Mouse (Mus musculus) embryonic facial prominence, embryonic 11.5 days (tissue): Measurements from ENCODE around the gene Kdm4b. TPM values are rescaled to one million over a fixed set of nuclear protein-coding genes. Genes with fewer than 3 reads are reported as not detected.

Source experiments
- ATAC-seq: fragments of 200-750 bp; cut with Nextera tagmentation; replicated peaks from 2 replicates; pipeline ENCODE4 v1.8.0; 2017; ENCODE audit warnings: low read depth; ENCODE audit not compliant: insufficient number of reproducible peaks, low FRiP score, low TSS enrichment
- DNase-seq: peaks from one replicate; pipeline ENCODE4 v3.0.0-alpha.2; 2015; ENCODE audit warnings: low spot score
- H3K27ac ChIP-seq: fragments of 300-500 bp; sonication (generic); replicated peaks from 2 replicates; pipeline ENCODE4 v1.5.1; 2014; ENCODE audit warnings: mild to moderate bottlenecking, low read depth, low read length, control low read depth
- H3K27me3 ChIP-seq: fragments of 300-500 bp; sonication (generic); 2 replicates; pipeline ENCODE4 v1.6.1; 2014; ENCODE audit warnings: mild to moderate bottlenecking, low read length, moderate library complexity, mixed read lengths; ENCODE audit not compliant: control insufficient read depth, insufficient read depth
- H3K36me3 ChIP-seq: fragments of 300-500 bp; sonication (generic); replicated peaks from 2 replicates; pipeline ENCODE4 v1.6.1; 2014; ENCODE audit warnings: low read depth, mild to moderate bottlenecking, low read length, moderate library complexity, mixed read lengths; ENCODE audit not compliant: control insufficient read depth, insufficient read depth
- H3K4me1 ChIP-seq: fragments of 300-500 bp; sonication (generic); 2 replicates; pipeline ENCODE4 v1.6.1; 2014; ENCODE audit warnings: low read length, mixed read lengths; ENCODE audit not compliant: control insufficient read depth, insufficient read depth
- H3K4me2 ChIP-seq: fragments of 300-500 bp; sonication (generic); 2 replicates; pipeline ENCODE4 v1.6.1; 2014; ENCODE audit warnings: low read depth, mild to moderate bottlenecking, control low read depth, low read length, moderate library complexity
- H3K4me3 ChIP-seq: fragments of 300-500 bp; sonication (generic); 2 replicates; pipeline ENCODE4 v1.5.1; 2014; ENCODE audit warnings: low read depth, low read length, control low read depth
- H3K9ac ChIP-seq: fragments of 300-500 bp; sonication (generic); replicated peaks from 2 replicates; pipeline ENCODE4 v1.6.1; 2014; ENCODE audit warnings: mild to moderate bottlenecking, control low read depth, low read length
- H3K9me3 ChIP-seq: fragments of 300-500 bp; sonication (generic); replicated peaks from 2 replicates; pipeline ENCODE4 v1.6.1; 2016; ENCODE audit warnings: mild to moderate bottlenecking, low read length, inconsistent platforms, mixed read lengths; ENCODE audit not compliant: control insufficient read depth
- WGBS: fragments of 180-500 bp; shearing (Covaris S2); extraction: QIAGEN DNeasy Blood & Tissue Kit; methylation state at CpG from one replicate; pipeline ENCODE4 v1.1.7; 2014; 5-methylcytosine and 5-hydroxymethylcytosine counted together
- polyA plus RNA-seq: library from polyadenylated mRNA; unstranded; fragments of >200 nt; fragmentation: Nextera tagmentation; extraction: Ambion mirVana; gene quantifications from 2 replicates; pipeline ENCODE4 v1.2.1, GENCODE M21; 2014

Gene Kdm4b
- polyA plus RNA-seq, 1 experiment from 2014 or later, result 28.2 TPM

GRCm38 (mm10) chr17:56337791-56338190, 11.9 kb downstream of the Kdm4b start:
- Histone ChIP-seq H3K9ac (no peak overlapping the region), H3K4me2 (no peak overlapping the region), H3K4me3 (no peak overlapping the region), H3K27ac (no peak overlapping the region), H3K4me1 (no peaks in the 10 kb centered on the region), H3K9me3 (no peaks in the 10 kb centered on the region), H3K36me3 (no peaks in the 10 kb centered on the region), H3K27me3 (no peaks in the 10 kb centered on the region)
- WGBS, result 89% methylated on average over 6 of the region's 6 CpGs
- DNase-seq (no peak), ATAC-seq (no peak)

GRCm38 (mm10) chr17:56338909-56339308, 13.0 kb downstream of the Kdm4b start:
- H3K4me2 ChIP-seq, result no peak overlapping the region
- DNase-seq (no peak), ATAC-seq (no peak)
- no peaks in the 10 kb centered on the region for H3K9me3 ChIP-seq
- no peak overlapping the region for H3K4me3 ChIP-seq
- no peaks in the 10 kb centered on the region for H3K4me1 ChIP-seq
- no peak overlapping the region for H3K9ac ChIP-seq
- no peaks in the 10 kb centered on the region for H3K36me3 ChIP-seq
- no peak overlapping the region for H3K27ac ChIP-seq
- WGBS, result 58% methylated on average over 4 of the region's 4 CpGs
- H3K27me3 ChIP-seq, result no peaks in the 10 kb centered on the region

GRCm38 (mm10) chr17:56340717-56341116, 14.9 kb downstream of the Kdm4b start:
- Histone ChIP-seq H3K4me2 (no peak overlapping the region), H3K4me3 (no peak overlapping the region), H3K27me3 (no peaks in the 10 kb centered on the region), H3K4me1 (no peaks in the 10 kb centered on the region), H3K9ac (no peak overlapping the region), H3K27ac (no peak overlapping the region), H3K9me3 (no peaks in the 10 kb centered on the region), H3K36me3 (no peaks in the 10 kb centered on the region)
- DNase-seq (no peak), ATAC-seq (no peak)

- DNase-seq (no peak), ATAC-seq (no peak)
- Histone ChIP-seq H3K4me2 (no peak overlapping the region), H3K9ac (no peak overlapping the region), H3K27me3 (no peaks in the 10 kb centered on the region), H3K9me3 (no peaks in the 10 kb centered on the region), H3K4me3 (no peak overlapping the region), H3K4me1 (no peaks in the 10 kb centered on the region), H3K36me3 (no peaks in the 10 kb centered on the region), H3K27ac (no peak overlapping the region)
- WGBS, result 78% methylated on average over 3 of the region's 3 CpGs
Measured at GRCm38 (mm10) chr17:56343466-56343865, 17.6 kb downstream of the Kdm4b start.

- Histone ChIP-seq H3K4me1 (no peaks in the 10 kb centered on the region), H3K27me3 (no peaks in the 10 kb centered on the region), H3K36me3 (no peaks in the 10 kb centered on the region), H3K27ac (no peak overlapping the region), H3K9me3 (no peaks in the 10 kb centered on the region), H3K4me2 (no peak overlapping the region), H3K9ac (no peak overlapping the region), H3K4me3 (no peak overlapping the region)
- WGBS, result 82% methylated on average over 2 of the region's 2 CpGs
- DNase-seq, result no peak
- no peak for ATAC-seq
Measured at GRCm38 (mm10) chr17:56345364-56345763, 19.5 kb downstream of the Kdm4b start.

GRCm38 (mm10) chr17:56348128-56348527, 22.3 kb downstream of the Kdm4b start:
- no peak overlapping the region for H3K4me3 ChIP-seq
- H3K36me3 ChIP-seq, result no peaks in the 10 kb centered on the region; the same call in 1 of the 2 replicates
- H3K9ac ChIP-seq, result no peak overlapping the region
- H3K27me3 ChIP-seq, result no peaks in the 10 kb centered on the region
- WGBS, result 74% methylated on average over 4 of the region's 4 CpGs
- DNase-seq (no peak), ATAC-seq (no peak)
- H3K9me3 ChIP-seq, result no peaks in the 10 kb centered on the region
- no peak overlapping the region for H3K27ac ChIP-seq
- no peaks in the 10 kb centered on the region for H3K4me1 ChIP-seq
- H3K4me2 ChIP-seq, result no peak overlapping the region

- Histone ChIP-seq H3K36me3 (no peaks in the 10 kb centered on the region; the same call in 1 of the 2 replicates), H3K4me1 (no peaks in the 10 kb centered on the region), H3K27me3 (no peaks in the 10 kb centered on the region), H3K27ac (no peak overlapping the region), H3K9ac (no peak overlapping the region), H3K9me3 (no peaks in the 10 kb centered on the region), H3K4me3 (no peak overlapping the region), H3K4me2 (no peak overlapping the region)
- DNase-seq (no peak), ATAC-seq (no peak)
Measured at GRCm38 (mm10) chr17:56348586-56348985, 22.7 kb downstream of the Kdm4b start.

- no peaks in the 10 kb centered on the region for H3K9me3 ChIP-seq
- 34% methylated on average over 2 of the region's 2 CpGs for WGBS
- peaks cover 3% of the 10 kb centered on the region; the same call in 1 of the 2 replicates for H3K36me3 ChIP-seq
- H3K9ac ChIP-seq, result no peak overlapping the region
- H3K4me2 ChIP-seq, result no peak overlapping the region
- DNase-seq (peak; percentile 77), ATAC-seq (no peak)
- H3K4me3 ChIP-seq, result no peak overlapping the region
- H3K4me1 ChIP-seq, result no peaks in the 10 kb centered on the region
- no peaks in the 10 kb centered on the region for H3K27me3 ChIP-seq
- H3K27ac ChIP-seq, result no peak overlapping the region
Measured at GRCm38 (mm10) chr17:56350694-56351093, 24.8 kb downstream of the Kdm4b start.
